Mouse (Mus musculus): ENCODE measurements around the gene Art4. TPM values are rescaled to one million over a fixed set of nuclear protein-coding genes. Genes with fewer than 3 reads are reported as not detected.

Gene Art4
- total RNA-seq, 2 experiments from 2014 or later, result 3.0 TPM

- no peak for DNase-seq (ENCODE audit: low spot score in 2 of 2)
These were observed 11.4 kb upstream of the Art4 start for GRCm38 (mm10) chr6:136868921-136869320.

GRCm38 (mm10) chr6:136866150-136866549 is 8.6 kb upstream of the Art4 start:
- DNase-seq (ENCODE audit: low spot score in 2 of 2), result no peak

GRCm38 (mm10) chr6:136865360-136865759 is 7.8 kb upstream of the Art4 start:
- DNase-seq (ENCODE audit: low spot score in 2 of 2), result no peak

GRCm38 (mm10) chr6:136861020-136861419 is 3.5 kb upstream of the Art4 start:
- DNase-seq (ENCODE audit: low spot score in 2 of 2), result no peak

GRCm38 (mm10) chr6:136858420-136858819 is 887 bp upstream of the Art4 start:
- no peak for DNase-seq (ENCODE audit: low spot score in 2 of 2)

GRCm38 (mm10) chr6:136857873-136858260 is 334 bp upstream of the Art4 start:
- DNase-seq (ENCODE audit: low spot score in 2 of 2), result peak in 1 of 2 experiments; percentile 12

- no peak for DNase-seq (ENCODE audit: low spot score in 2 of 2)
These were observed 1.4 kb downstream of the Art4 start for GRCm38 (mm10) chr6:136856071-136856636.

- DNase-seq (ENCODE audit: low spot score in 2 of 2), result no peak
These were observed 2.4 kb downstream of the Art4 start for GRCm38 (mm10) chr6:136855183-136855582.

- no peak for DNase-seq (ENCODE audit: low spot score in 2 of 2)
These were observed 3.2 kb downstream of the Art4 start for GRCm38 (mm10) chr6:136854361-136854781.

GRCm38 (mm10) chr6:136852762-136853161 is 4.8 kb downstream of the Art4 start:
- no peak for DNase-seq (ENCODE audit: low spot score in 2 of 2)

- DNase-seq (ENCODE audit: low spot score in 2 of 2), result no peak
These were observed 5.2 kb downstream of the Art4 start for GRCm38 (mm10) chr6:136852348-136852747.

GRCm38 (mm10) chr6:136850267-136850666 is 7.3 kb downstream of the Art4 start:
- no peak for DNase-seq (ENCODE audit: low spot score in 2 of 2)

- DNase-seq (ENCODE audit: low spot score in 2 of 2), result no peak
These were observed 8.6 kb downstream of the Art4 start for GRCm38 (mm10) chr6:136848971-136849370.

- DNase-seq (ENCODE audit: low spot score in 2 of 2), result no peak
These were observed 9.1 kb downstream of the Art4 start for GRCm38 (mm10) chr6:136848399-136848798.

- DNase-seq (ENCODE audit: low spot score in 2 of 2), result peak; percentile 53 to 69
These were observed 9.7 kb downstream of the Art4 start for GRCm38 (mm10) chr6:136847790-136848189.

GRCm38 (mm10) chr6:136847267-136847666 is 10.3 kb downstream of the Art4 start:
- DNase-seq (ENCODE audit: low spot score in 2 of 2), result no peak

GRCm38 (mm10) chr6:136845706-136846480 is 11.6 kb downstream of the Art4 start:
- DNase-seq (ENCODE audit: low spot score in 2 of 2), result no peak

- DNase-seq (ENCODE audit: low spot score in 2 of 2), result no peak
These were observed 12.6 kb downstream of the Art4 start for GRCm38 (mm10) chr6:136844903-136845302.

GRCm38 (mm10) chr6:136837323-136837722 is 20.2 kb downstream of the Art4 start:
- DNase-seq (ENCODE audit: low spot score in 2 of 2), result no peak

GRCm38 (mm10) chr6:136835352-136835751 is 22.2 kb downstream of the Art4 start, which contains the start of gene Smco3:
Gene Smco3 (minus strand): TSS chr6:136835452.
- DNase-seq (ENCODE audit: low spot score in 2 of 2), result no peak

- no peak for DNase-seq (ENCODE audit: low spot score in 2 of 2)
These were observed 25.8 kb downstream of the Art4 start for GRCm38 (mm10) chr6:136831712-136832111.

GRCm38 (mm10) chr6:136828681-136829080 is 28.9 kb downstream of the Art4 start:
- DNase-seq (ENCODE audit: low spot score in 2 of 2), result no peak
